Mouse (Mus musculus): Measurements from ENCODE around the gene Peli2. TPM values are rescaled to one million over a fixed set of nuclear protein-coding genes. Genes with fewer than 3 reads are reported as not detected.

Gene Peli2
- polyA plus RNA-seq, 2 experiments: 9.1 to 14.5 TPM

- TF ChIP-seq POLR2A (IDR thresholded peaks at IDR 0.05; ENCODE audit: borderline replicate concordance, extremely low read depth, insufficient read depth, insufficient read length): no peak
- 58% methylated on average over 9 of the region's 9 CpGs for WGBS
- no peak for DNase-seq (ENCODE audit: low spot score)
- Histone ChIP-seq H3K27ac (replicated peaks; ENCODE audit: low read depth, low read length) (no peak overlapping the region), H3K9ac (ENCODE audit: low read depth, low read length, severe bottlenecking) (no peak overlapping the region), H3K4me3 (replicated peaks; ENCODE audit: low read length) (no peak overlapping the region), H3K4me1 (ENCODE audit: control insufficient read depth, insufficient read depth, low read length) (no peaks in the 10 kb centered on the region), H3K9me3 (ENCODE audit: control insufficient read depth, low read length) (no peaks in the 10 kb centered on the region), H3K4me2 (replicated peaks; ENCODE audit: low read depth, low read length, severe bottlenecking) (no peak overlapping the region), H3K36me3 (ENCODE audit: control insufficient read depth, insufficient read depth, low read length) (peaks cover 15% of the 10 kb centered on the region), H3K27me3 (ENCODE audit: control insufficient read depth, insufficient read depth, low read length) (no peaks in the 10 kb centered on the region)
- ATAC-seq (ENCODE audit: low FRiP score, low read depth): no peak
Observed at GRCm38 (mm10) chr14:48251381-48251979, 130.9 kb downstream of the Peli2 start.

- no peaks in the 10 kb centered on the region for H3K9me3 ChIP-seq (ENCODE audit: control insufficient read depth, low read length)
- 87% methylated on average over 10 of the region's 10 CpGs for WGBS
- H3K9ac ChIP-seq (ENCODE audit: low read depth, low read length, severe bottlenecking): no peak overlapping the region
- no peak overlapping the region for H3K27ac ChIP-seq (replicated peaks; ENCODE audit: low read depth, low read length)
- H3K4me3 ChIP-seq (replicated peaks; ENCODE audit: low read length): no peak overlapping the region
- no peak for ATAC-seq (ENCODE audit: low FRiP score, low read depth)
- H3K4me1 ChIP-seq (ENCODE audit: control insufficient read depth, insufficient read depth, low read length): no peaks in the 10 kb centered on the region
- no peaks in the 10 kb centered on the region for H3K27me3 ChIP-seq (ENCODE audit: control insufficient read depth, insufficient read depth, low read length)
- peaks cover 15% of the 10 kb centered on the region for H3K36me3 ChIP-seq (ENCODE audit: control insufficient read depth, insufficient read depth, low read length)
- DNase-seq (ENCODE audit: low spot score): no peak
- no peak overlapping the region for H3K4me2 ChIP-seq (replicated peaks; ENCODE audit: low read depth, low read length, severe bottlenecking)
- TF ChIP-seq POLR2A (IDR thresholded peaks at IDR 0.05; ENCODE audit: borderline replicate concordance, extremely low read depth, insufficient read depth, insufficient read length): no peak
Observed at GRCm38 (mm10) chr14:48253183-48253582, 132.6 kb downstream of the Peli2 start.

- Histone ChIP-seq H3K36me3 (ENCODE audit: control insufficient read depth, insufficient read depth, low read length) (peaks cover 15% of the 10 kb centered on the region), H3K27me3 (ENCODE audit: control insufficient read depth, insufficient read depth, low read length) (no peaks in the 10 kb centered on the region), H3K4me2 (replicated peaks; ENCODE audit: low read depth, low read length, severe bottlenecking) (no peak overlapping the region), H3K4me1 (ENCODE audit: control insufficient read depth, insufficient read depth, low read length) (no peaks in the 10 kb centered on the region), H3K9me3 (ENCODE audit: control insufficient read depth, low read length) (no peaks in the 10 kb centered on the region), H3K4me3 (replicated peaks; ENCODE audit: low read length) (no peak overlapping the region), H3K9ac (ENCODE audit: low read depth, low read length, severe bottlenecking) (no peak overlapping the region), H3K27ac (replicated peaks; ENCODE audit: low read depth, low read length) (no peak overlapping the region)
- WGBS: 88% methylated on average over 8 of the region's 8 CpGs
- ATAC-seq (ENCODE audit: low FRiP score, low read depth) (no peak), DNase-seq (ENCODE audit: low spot score) (no peak)
- no peak for TF ChIP-seq POLR2A (IDR thresholded peaks at IDR 0.05; ENCODE audit: borderline replicate concordance, extremely low read depth, insufficient read depth, insufficient read length)
Observed at GRCm38 (mm10) chr14:48254696-48255095, 134.1 kb downstream of the Peli2 start.

GRCm38 (mm10) chr14:48255290-48255689 lies 134.7 kb downstream of the Peli2 start:
- ATAC-seq (ENCODE audit: low FRiP score, low read depth): no peak
- Histone ChIP-seq H3K27me3 (ENCODE audit: control insufficient read depth, insufficient read depth, low read length) (no peaks in the 10 kb centered on the region), H3K36me3 (ENCODE audit: control insufficient read depth, insufficient read depth, low read length) (peaks cover 15% of the 10 kb centered on the region), H3K27ac (replicated peaks; ENCODE audit: low read depth, low read length) (no peak overlapping the region), H3K4me3 (replicated peaks; ENCODE audit: low read length) (no peak overlapping the region), H3K4me1 (ENCODE audit: control insufficient read depth, insufficient read depth, low read length) (no peaks in the 10 kb centered on the region), H3K9ac (ENCODE audit: low read depth, low read length, severe bottlenecking) (0 out of 2 replicates have a peak overlapping the region, but pooled peaks have one; percentile 2), H3K9me3 (ENCODE audit: control insufficient read depth, low read length) (no peaks in the 10 kb centered on the region), H3K4me2 (replicated peaks; ENCODE audit: low read depth, low read length, severe bottlenecking) (no peak overlapping the region)
- WGBS: 44% methylated on average over 5 of the region's 5 CpGs
- TF ChIP-seq POLR2A (IDR thresholded peaks at IDR 0.05; ENCODE audit: borderline replicate concordance, extremely low read depth, insufficient read depth, insufficient read length): no peak
- DNase-seq (ENCODE audit: low spot score): no peak

GRCm38 (mm10) chr14:48257759-48258158 lies 137.1 kb downstream of the Peli2 start:
- ATAC-seq (ENCODE audit: low FRiP score, low read depth): no peak
- Histone ChIP-seq H3K4me1 (ENCODE audit: control insufficient read depth, insufficient read depth, low read length) (no peaks in the 10 kb centered on the region), H3K27me3 (ENCODE audit: control insufficient read depth, insufficient read depth, low read length) (no peaks in the 10 kb centered on the region), H3K9ac (ENCODE audit: low read depth, low read length, severe bottlenecking) (no peak overlapping the region), H3K36me3 (ENCODE audit: control insufficient read depth, insufficient read depth, low read length) (peaks cover 11% of the 10 kb centered on the region), H3K4me3 (replicated peaks; ENCODE audit: low read length) (no peak overlapping the region), H3K27ac (replicated peaks; ENCODE audit: low read depth, low read length) (no peak overlapping the region), H3K4me2 (replicated peaks; ENCODE audit: low read depth, low read length, severe bottlenecking) (no peak overlapping the region), H3K9me3 (ENCODE audit: control insufficient read depth, low read length) (no peaks in the 10 kb centered on the region)
- TF ChIP-seq POLR2A (IDR thresholded peaks at IDR 0.05; ENCODE audit: borderline replicate concordance, extremely low read depth, insufficient read depth, insufficient read length): no peak
- WGBS: 68% methylated on average over 7 of the region's 7 CpGs
- DNase-seq (ENCODE audit: low spot score): no peak

Measured in limb, embryonic 14.5 days (tissue).